Mouse (Mus musculus) kidney, adult 2 months (tissue): Measurements from ENCODE around the gene Arl8b.

Experiments used
- CTCF ChIP-seq: fragments of 200-500 bp; conservative IDR thresholded peaks from 2 replicates; pipeline ENCODE4 v1.5.1; 2011; ENCODE audit warnings: low read depth, mild to moderate bottlenecking, control low read depth, low read length, moderate library complexity, mixed read lengths; ENCODE audit not compliant: insufficient read depth, insufficient read length
- POLR2A ChIP-seq: fragments of 200-500 bp; IDR thresholded peaks from one replicate; pipeline ENCODE4 v1.6.1; 2011; ENCODE audit warnings: low read depth, low read length, control low read depth

GRCm38 (mm10) chr6:108810237-108810636 lies 27.3 kb downstream of the Arl8b start:
- no peak for TF ChIP-seq CTCF
- TF ChIP-seq POLR2A, result no peak
